Mouse (Mus musculus): ENCODE data around the gene Ephb2. TPM values are rescaled to one million over a fixed set of nuclear protein-coding genes. Genes with fewer than 3 reads are reported as not detected.

The Ephb2 gene
- polyA plus RNA-seq, 1 experiment from 2014 or later = 13.1 TPM

DNA sequence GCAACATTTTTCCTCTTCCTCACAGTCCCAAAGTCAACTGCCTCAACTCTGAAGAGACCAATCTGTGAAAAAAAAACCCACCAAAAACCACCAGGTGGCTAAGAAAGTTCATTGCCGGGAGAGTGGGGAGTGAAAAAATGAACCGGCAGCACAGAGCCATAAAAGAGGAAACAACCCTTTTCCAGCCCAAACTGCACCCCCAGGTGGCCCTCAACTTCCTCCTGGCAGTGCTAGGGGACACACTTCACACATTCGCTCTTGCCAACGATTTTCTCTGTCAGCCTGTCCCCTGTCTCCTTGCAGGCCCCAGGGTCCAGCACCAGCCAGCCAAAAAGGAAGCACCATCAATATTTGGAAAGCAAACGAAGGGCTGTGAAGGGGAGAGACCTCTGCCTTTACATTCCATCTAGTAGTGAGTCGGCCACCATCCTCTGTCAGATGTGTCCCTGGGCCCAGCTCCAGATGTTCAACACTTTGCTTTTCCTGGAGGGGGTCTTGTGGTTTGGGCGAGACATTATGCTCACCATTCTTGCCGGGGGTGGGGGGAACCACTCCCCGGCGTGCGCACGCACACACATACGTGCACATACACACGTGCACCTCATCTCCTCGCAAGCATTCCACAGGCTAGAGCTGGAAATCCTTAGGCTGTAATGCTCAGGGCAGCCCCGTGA, 3.1 kb downstream of the Ephb2 start:
- no peaks in the 10 kb centered on the region for H3K27me3 ChIP-seq (replicated peaks; ENCODE audit: control insufficient read depth, insufficient read depth, low read length)
- H3K4me3 ChIP-seq (replicated peaks; ENCODE audit: low read length) = no peak overlapping the region
- 71% methylated on average over 16 of the region's 16 CpGs for WGBS
- no peaks in the 10 kb centered on the region for H3K36me3 ChIP-seq (ENCODE audit: control insufficient read depth, insufficient read depth)
- ATAC-seq = no peak
- no peak overlapping the region for H3K9ac ChIP-seq (replicated peaks; ENCODE audit: low read depth, low read length)
- H3K9me3 ChIP-seq (ENCODE audit: control insufficient read depth, low read length) = no peaks in the 10 kb centered on the region
- peaks cover 64% of the 10 kb centered on the region for H3K4me1 ChIP-seq (replicated peaks; ENCODE audit: control insufficient read depth, insufficient read depth, low read length)
- H3K4me2 ChIP-seq (ENCODE audit: low read length) = peak overlapping the region; percentile 82; the same call in 1 of the 2 replicates
- H3K27ac ChIP-seq (ENCODE audit: low read length) = no peak overlapping the region

DNA sequence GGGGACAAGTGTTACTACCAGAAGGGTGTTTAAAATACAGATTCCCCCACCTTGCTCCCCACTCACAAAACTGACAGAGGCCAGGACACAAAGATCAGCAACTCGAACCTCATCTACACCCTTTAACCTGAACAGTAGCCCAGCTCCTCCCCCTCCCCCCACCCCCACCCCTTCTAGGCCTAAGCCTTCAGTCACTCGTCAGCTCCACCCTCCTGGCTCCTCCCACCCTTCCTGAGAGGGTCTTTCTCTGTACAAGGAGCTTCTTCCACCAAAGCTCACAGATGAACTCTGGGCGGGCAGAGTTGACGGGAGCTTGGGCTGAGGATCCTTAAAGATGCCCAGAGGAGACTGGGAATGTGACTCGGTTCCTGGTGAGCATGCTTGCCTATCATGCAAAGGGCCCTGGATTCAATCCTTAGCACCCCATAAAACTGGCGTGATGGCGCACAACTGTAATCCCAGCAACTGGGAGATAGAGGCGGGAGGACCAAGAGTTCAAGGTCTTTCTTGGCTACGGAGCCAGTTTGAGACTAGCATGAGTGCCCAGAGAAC, 5.4 kb downstream of the Ephb2 start:
- H3K4me1 ChIP-seq (replicated peaks; ENCODE audit: control insufficient read depth, insufficient read depth, low read length) = peaks cover 57% of the 10 kb centered on the region
- no peak for ATAC-seq
- H3K36me3 ChIP-seq (ENCODE audit: control insufficient read depth, insufficient read depth) = no peaks in the 10 kb centered on the region
- H3K27ac ChIP-seq (ENCODE audit: low read length) = no peak overlapping the region
- no peak overlapping the region for H3K4me3 ChIP-seq (replicated peaks; ENCODE audit: low read length)
- WGBS = 50% methylated on average over 9 of the region's 9 CpGs
- H3K4me2 ChIP-seq (ENCODE audit: low read length) = no peak overlapping the region
- H3K9me3 ChIP-seq (ENCODE audit: control insufficient read depth, low read length) = no peaks in the 10 kb centered on the region
- no peaks in the 10 kb centered on the region for H3K27me3 ChIP-seq (replicated peaks; ENCODE audit: control insufficient read depth, insufficient read depth, low read length)
- no peak overlapping the region for H3K9ac ChIP-seq (replicated peaks; ENCODE audit: low read depth, low read length)

DNA sequence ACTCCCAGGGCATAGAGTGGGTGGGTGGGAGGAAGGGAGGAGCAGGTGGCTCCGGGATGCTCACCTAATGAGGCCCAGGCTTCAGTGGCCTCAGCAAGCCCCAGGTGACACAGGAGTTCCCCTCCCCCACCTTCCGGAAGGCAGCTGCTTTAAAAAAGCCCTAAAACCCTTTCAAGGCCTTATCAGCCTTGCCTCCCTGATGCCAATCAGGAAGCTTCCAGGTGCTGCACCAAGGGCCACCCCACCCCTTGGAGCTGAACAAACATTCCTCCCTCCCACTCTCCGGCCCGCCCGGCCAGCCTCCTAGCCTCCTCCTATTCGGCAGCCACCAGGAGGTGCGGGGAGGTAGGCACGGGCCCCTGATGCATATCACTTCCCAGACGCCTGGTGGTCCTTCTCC, 6.0 kb downstream of the Ephb2 start:
- no peak overlapping the region for H3K4me2 ChIP-seq (ENCODE audit: low read length)
- no peak overlapping the region for H3K9ac ChIP-seq (replicated peaks; ENCODE audit: low read depth, low read length)

DNA sequence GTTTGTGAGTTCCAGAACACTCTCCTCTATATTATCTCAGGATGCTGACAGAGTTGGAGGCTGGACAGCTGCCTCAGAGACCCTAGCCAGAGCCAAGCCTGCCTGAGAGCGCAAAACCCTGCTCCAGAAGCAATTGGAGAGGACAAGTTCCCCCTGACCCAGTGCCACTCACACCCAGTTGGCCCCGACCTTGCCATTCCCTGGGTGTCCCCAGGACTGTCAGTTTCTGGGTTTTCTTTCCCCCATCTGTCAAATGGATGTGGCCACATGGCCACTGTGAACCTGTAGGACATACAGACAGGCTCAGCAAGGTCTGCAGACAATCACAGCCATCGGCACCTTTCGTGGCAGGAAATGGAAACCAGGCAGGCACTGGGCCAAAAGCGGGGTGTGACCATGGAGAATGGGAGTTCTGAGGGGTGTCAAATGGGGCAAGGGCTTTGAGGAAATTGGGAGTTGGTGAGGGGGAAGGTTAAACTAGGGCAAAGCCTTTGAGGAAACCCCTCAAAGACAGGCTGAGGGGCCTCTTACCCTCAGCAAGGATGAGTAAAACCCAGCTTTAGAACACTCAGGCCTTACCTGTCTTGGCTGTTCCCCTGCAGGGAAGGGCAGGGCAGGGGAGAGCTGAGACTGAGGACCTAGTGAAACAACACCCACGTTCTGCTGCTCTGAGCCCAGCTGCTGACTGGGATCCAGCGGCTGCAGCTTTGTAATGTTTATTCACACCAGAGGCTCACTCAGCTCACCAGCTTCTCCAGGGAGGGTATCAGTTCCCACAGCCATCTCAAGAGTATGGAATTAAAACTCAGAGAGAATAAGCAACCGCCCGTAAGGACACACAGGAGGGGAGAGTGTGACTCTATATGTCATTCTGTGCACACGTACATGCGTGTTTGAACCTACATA, 6.9 kb downstream of the Ephb2 start:
- WGBS = 55% methylated on average over 11 of the region's 11 CpGs
- Histone ChIP-seq H3K27me3 (replicated peaks; ENCODE audit: control insufficient read depth, insufficient read depth, low read length) (no peaks in the 10 kb centered on the region), H3K36me3 (ENCODE audit: control insufficient read depth, insufficient read depth) (no peaks in the 10 kb centered on the region), H3K27ac (ENCODE audit: low read length) (no peak overlapping the region), H3K9ac (replicated peaks; ENCODE audit: low read depth, low read length) (no peak overlapping the region), H3K9me3 (ENCODE audit: control insufficient read depth, low read length) (no peaks in the 10 kb centered on the region), H3K4me2 (ENCODE audit: low read length) (no peak overlapping the region), H3K4me1 (replicated peaks; ENCODE audit: control insufficient read depth, insufficient read depth, low read length) (peaks cover 55% of the 10 kb centered on the region), H3K4me3 (replicated peaks; ENCODE audit: low read length) (no peak overlapping the region)
- ATAC-seq = no peak

More for the DNA sequence above, 6.0 kb downstream of the Ephb2 start:
- H3K4me3 ChIP-seq (replicated peaks; ENCODE audit: low read length) = no peak overlapping the region
- peaks cover 61% of the 10 kb centered on the region for H3K4me1 ChIP-seq (replicated peaks; ENCODE audit: control insufficient read depth, insufficient read depth, low read length)
- 27% methylated on average over 9 of the region's 9 CpGs for WGBS
- no peaks in the 10 kb centered on the region for H3K27me3 ChIP-seq (replicated peaks; ENCODE audit: control insufficient read depth, insufficient read depth, low read length)
- H3K36me3 ChIP-seq (ENCODE audit: control insufficient read depth, insufficient read depth) = no peaks in the 10 kb centered on the region
- no peaks in the 10 kb centered on the region for H3K9me3 ChIP-seq (ENCODE audit: control insufficient read depth, low read length)
- no peak for ATAC-seq
- no peak overlapping the region for H3K27ac ChIP-seq (ENCODE audit: low read length)

DNA sequence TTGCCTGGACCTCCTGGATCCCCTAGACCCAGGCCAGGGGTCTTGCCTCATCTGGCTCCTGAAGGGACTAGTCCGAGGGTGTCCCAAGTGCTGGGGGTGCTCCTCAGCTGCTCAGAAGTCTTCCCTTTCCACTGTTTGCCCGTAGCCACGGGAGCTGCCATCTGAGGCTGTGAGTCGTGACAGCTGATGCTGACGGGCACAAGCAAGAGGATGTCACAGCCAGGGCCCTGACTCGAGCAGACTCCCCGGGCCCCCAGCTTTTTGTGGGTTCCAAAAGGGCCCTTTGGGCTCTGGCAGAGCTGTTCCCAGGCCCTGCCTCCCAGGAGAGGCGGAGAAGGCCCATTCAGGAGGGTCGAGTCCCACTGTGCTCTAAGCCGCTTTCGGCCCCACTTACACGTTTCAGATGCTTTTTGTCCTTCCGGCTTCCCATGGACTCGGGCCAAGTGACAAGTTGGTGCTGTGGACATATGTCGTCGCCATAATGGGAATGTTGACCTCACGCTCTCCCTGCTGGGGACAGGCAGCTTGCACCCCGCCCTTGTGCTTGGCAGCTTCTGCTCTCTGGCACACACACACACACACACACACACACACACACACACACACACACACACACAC, 10.7 kb downstream of the Ephb2 start:
- 15% methylated on average over 18 of the region's 18 CpGs for WGBS
- Histone ChIP-seq H3K4me3 (replicated peaks; ENCODE audit: low read length) (no peak overlapping the region), H3K9me3 (ENCODE audit: control insufficient read depth, low read length) (no peaks in the 10 kb centered on the region), H3K36me3 (ENCODE audit: control insufficient read depth, insufficient read depth) (no peaks in the 10 kb centered on the region), H3K9ac (replicated peaks; ENCODE audit: low read depth, low read length) (no peak overlapping the region), H3K27ac (ENCODE audit: low read length) (no peak overlapping the region), H3K4me1 (replicated peaks; ENCODE audit: control insufficient read depth, insufficient read depth, low read length) (peaks cover 39% of the 10 kb centered on the region), H3K27me3 (replicated peaks; ENCODE audit: control insufficient read depth, insufficient read depth, low read length) (no peaks in the 10 kb centered on the region), H3K4me2 (ENCODE audit: low read length) (no peak overlapping the region; the same call in 1 of the 2 replicates)
- ATAC-seq = no peak

DNA sequence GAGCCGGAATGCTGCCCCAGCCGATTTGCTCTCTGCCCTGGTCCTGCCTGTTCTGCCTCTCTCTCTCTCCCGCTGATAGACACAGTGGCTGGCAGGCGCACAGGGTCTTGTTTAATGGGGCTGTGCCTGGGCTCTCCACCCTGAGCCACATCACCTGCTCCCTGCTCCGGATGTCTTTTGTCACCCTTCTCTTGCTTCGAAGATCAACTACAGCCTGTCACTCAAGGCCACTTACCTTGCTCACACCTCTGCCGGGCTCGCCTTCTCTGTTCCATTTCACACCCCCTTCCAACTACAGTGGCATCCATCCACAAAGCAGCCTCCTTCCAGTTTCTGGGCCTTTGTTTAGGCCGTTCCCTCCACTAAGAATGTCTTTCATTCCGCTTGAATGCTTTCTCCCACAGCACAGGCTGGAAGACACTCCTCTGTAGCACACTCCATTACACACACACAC, 15.7 kb downstream of the Ephb2 start:
- Histone ChIP-seq H3K4me1 (replicated peaks; ENCODE audit: control insufficient read depth, insufficient read depth, low read length) (peaks cover 48% of the 10 kb centered on the region), H3K36me3 (ENCODE audit: control insufficient read depth, insufficient read depth) (no peaks in the 10 kb centered on the region), H3K4me2 (ENCODE audit: low read length) (no peak overlapping the region), H3K4me3 (replicated peaks; ENCODE audit: low read length) (no peak overlapping the region), H3K27ac (ENCODE audit: low read length) (peak overlapping the region; percentile 52; the same call in 1 of the 2 replicates), H3K9ac (replicated peaks; ENCODE audit: low read depth, low read length) (peak overlapping the region; percentile 41; the same call in 1 of the 2 replicates), H3K9me3 (ENCODE audit: control insufficient read depth, low read length) (no peaks in the 10 kb centered on the region), H3K27me3 (replicated peaks; ENCODE audit: control insufficient read depth, insufficient read depth, low read length) (no peaks in the 10 kb centered on the region)
- peak; percentile 37; the same call in 1 of the 2 replicates for ATAC-seq
- 10% methylated on average over 10 of the region's 10 CpGs for WGBS

DNA sequence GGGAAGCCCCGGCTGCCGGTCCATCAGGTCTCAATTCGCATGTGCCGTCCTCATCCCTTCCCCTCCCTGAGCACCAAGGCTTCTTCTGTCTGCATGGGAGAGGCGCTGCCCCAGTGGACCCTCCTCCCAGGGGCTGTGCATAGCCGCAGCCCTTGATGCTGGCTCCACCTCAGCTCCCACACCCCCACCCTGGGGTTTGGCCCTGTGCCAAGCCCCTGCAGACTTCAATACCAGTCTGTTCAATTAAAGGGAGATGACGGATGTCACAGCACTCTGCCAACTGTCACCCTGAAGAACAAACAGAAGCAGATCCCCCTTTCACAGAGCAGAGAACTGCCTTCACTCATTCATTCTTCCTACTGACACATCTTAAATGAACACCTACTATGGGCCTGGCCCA, 19.1 kb downstream of the Ephb2 start:
- Histone ChIP-seq H3K4me2 (ENCODE audit: low read length) (no peak overlapping the region), H3K4me1 (replicated peaks; ENCODE audit: control insufficient read depth, insufficient read depth, low read length) (peaks cover 39% of the 10 kb centered on the region), H3K27me3 (replicated peaks; ENCODE audit: control insufficient read depth, insufficient read depth, low read length) (no peaks in the 10 kb centered on the region)

DNA sequence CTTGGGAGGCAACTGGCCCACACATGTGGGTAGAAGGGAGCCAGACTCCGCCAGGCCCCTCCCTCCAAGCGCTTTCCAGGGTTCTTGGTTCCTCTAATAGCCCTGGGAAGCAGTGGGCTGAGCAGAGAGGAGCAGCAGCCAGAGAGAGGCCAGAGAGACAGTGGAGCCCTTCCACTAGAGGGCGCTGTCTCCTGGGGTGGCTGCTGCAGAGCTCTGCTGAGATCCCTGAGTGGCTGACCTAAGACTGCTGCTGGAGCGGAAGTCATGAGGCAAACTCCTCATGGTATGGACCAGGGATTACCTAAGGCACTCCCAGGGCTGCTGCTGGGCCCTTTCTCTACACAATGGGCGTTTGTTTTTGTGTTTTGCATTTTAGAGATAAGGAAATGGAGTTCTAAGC, 20.4 kb downstream of the Ephb2 start:
- H3K9ac ChIP-seq (replicated peaks; ENCODE audit: low read depth, low read length) = no peak overlapping the region

More for the DNA sequence above, 19.1 kb downstream of the Ephb2 start:
- no peak overlapping the region for H3K9ac ChIP-seq (replicated peaks; ENCODE audit: low read depth, low read length)
- 2% methylated on average over 7 of the region's 7 CpGs for WGBS
- H3K9me3 ChIP-seq (ENCODE audit: control insufficient read depth, low read length) = no peaks in the 10 kb centered on the region
- no peaks in the 10 kb centered on the region for H3K36me3 ChIP-seq (ENCODE audit: control insufficient read depth, insufficient read depth)
- H3K4me3 ChIP-seq (replicated peaks; ENCODE audit: low read length) = no peak overlapping the region
- H3K27ac ChIP-seq (ENCODE audit: low read length) = 0 out of 2 replicates have a peak overlapping the region, but pooled peaks have one; percentile 41
- ATAC-seq = peak; percentile 85

DNA sequence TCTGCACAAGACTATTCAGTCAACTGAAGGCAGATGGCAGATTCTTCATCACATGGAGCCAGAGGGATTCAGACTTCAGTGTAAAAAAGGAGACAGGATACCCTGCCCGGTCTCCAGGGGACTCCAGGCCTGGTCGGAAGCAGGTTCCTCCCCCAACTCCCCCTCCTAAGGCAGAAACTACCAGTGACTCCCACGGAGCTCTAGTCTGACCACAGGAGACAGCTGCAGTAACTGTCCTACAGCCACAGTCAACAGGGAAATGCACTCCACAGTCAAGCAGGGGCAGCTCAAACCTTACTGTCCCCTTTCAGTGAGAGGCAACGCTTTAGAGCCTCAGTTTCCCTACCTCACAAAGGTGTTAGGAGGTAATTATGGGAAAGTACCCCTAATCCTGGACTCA, 23.2 kb downstream of the Ephb2 start:
- H3K4me3 ChIP-seq (replicated peaks; ENCODE audit: low read length) = no peak overlapping the region

More for the DNA sequence above, 20.4 kb downstream of the Ephb2 start:
- Histone ChIP-seq H3K4me3 (replicated peaks; ENCODE audit: low read length) (no peak overlapping the region), H3K27me3 (replicated peaks; ENCODE audit: control insufficient read depth, insufficient read depth, low read length) (no peaks in the 10 kb centered on the region), H3K9me3 (ENCODE audit: control insufficient read depth, low read length) (no peaks in the 10 kb centered on the region), H3K4me1 (replicated peaks; ENCODE audit: control insufficient read depth, insufficient read depth, low read length) (peaks cover 37% of the 10 kb centered on the region), H3K4me2 (ENCODE audit: low read length) (no peak overlapping the region), H3K36me3 (ENCODE audit: control insufficient read depth, insufficient read depth) (no peaks in the 10 kb centered on the region), H3K27ac (ENCODE audit: low read length) (no peak overlapping the region)
- WGBS = 76% methylated on average over 5 of the region's 5 CpGs
- no peak for ATAC-seq

More for the DNA sequence above, 23.2 kb downstream of the Ephb2 start:
- no peak overlapping the region for H3K4me2 ChIP-seq (ENCODE audit: low read length)
- WGBS = 68% methylated on average over 4 of the region's 4 CpGs
- peaks cover 33% of the 10 kb centered on the region for H3K4me1 ChIP-seq (replicated peaks; ENCODE audit: control insufficient read depth, insufficient read depth, low read length)
- no peak overlapping the region for H3K9ac ChIP-seq (replicated peaks; ENCODE audit: low read depth, low read length)
- no peak for ATAC-seq
- H3K36me3 ChIP-seq (ENCODE audit: control insufficient read depth, insufficient read depth) = no peaks in the 10 kb centered on the region
- no peak overlapping the region for H3K27ac ChIP-seq (ENCODE audit: low read length)
- no peaks in the 10 kb centered on the region for H3K27me3 ChIP-seq (replicated peaks; ENCODE audit: control insufficient read depth, insufficient read depth, low read length)
- H3K9me3 ChIP-seq (ENCODE audit: control insufficient read depth, low read length) = no peaks in the 10 kb centered on the region
